Mouse (Mus musculus): ENCODE data around the gene 5330417C22Rik.

DNA sequence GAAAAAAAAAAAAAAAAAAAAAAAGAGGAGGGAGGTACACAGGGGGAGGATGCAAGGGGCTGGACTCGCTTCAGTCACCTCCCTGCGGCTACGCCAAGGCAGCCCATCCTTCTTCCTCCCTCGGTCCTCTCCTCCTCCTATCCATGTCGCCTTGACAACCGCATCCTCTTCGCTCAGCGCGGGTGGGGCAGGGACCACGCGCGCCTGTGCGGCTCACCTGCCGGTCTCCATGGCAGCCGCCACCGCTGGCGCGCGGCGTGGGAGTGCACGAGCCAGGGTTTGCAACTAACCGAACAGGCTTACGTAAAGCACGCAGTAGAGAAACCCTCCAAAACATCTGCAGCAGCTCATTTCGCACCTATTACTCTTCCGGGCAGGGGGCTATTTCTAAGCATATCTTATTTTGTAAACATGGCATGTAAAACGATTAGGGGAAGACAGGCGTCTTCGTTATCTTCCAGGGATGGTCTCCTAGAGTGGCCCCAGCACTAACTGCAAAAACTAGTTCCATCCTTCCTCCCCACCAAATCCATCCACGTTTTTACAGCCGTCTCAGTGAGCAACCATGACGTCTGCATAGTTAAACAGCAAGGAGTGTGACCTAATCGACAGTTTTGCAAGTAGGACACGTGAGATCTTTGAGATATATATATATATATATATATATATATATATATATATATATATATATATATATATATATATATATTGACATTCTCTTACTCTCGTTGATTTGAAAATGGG, at the start of gene 5330417C22Rik:
- no peak for TF ChIP-seq CTCF (IDR thresholded peaks at IDR 0.05; ENCODE audit: insufficient read depth, low read length)
- no peak for TF ChIP-seq POLR2A (IDR thresholded peaks at IDR 0.05; ENCODE audit: borderline replicate concordance, extremely low read depth, low read depth, low read length)

Measured in lung, adult 2 months (tissue).